Mouse (Mus musculus): ENCODE measurements around the gene Cog6. TPM values are rescaled to one million over a fixed set of nuclear protein-coding genes. Genes with fewer than 3 reads are reported as not detected.

The Cog6 gene
- total RNA-seq, 2 experiments from 2014 or later, result 18.5 to 46.9 TPM

GRCm38 (mm10) chr3:53036076-53036475 lies 19.0 kb upstream of the Cog6 start:
- ATAC-seq (replicated peaks; ENCODE audit: low FRiP score, low TSS enrichment, poor library complexity, severe bottlenecking), result no peak

- ATAC-seq (replicated peaks; ENCODE audit: low FRiP score, low TSS enrichment, poor library complexity, severe bottlenecking), result no peak
Measured at GRCm38 (mm10) chr3:53033448-53033847, 16.4 kb upstream of the Cog6 start.

GRCm38 (mm10) chr3:53032432-53032831 lies 15.4 kb upstream of the Cog6 start:
- no peak for ATAC-seq (replicated peaks; ENCODE audit: low FRiP score, low TSS enrichment, poor library complexity, severe bottlenecking)

GRCm38 (mm10) chr3:53031586-53031985 lies 14.5 kb upstream of the Cog6 start:
- no peak for ATAC-seq (replicated peaks; ENCODE audit: low FRiP score, low TSS enrichment, poor library complexity, severe bottlenecking)

- ATAC-seq (replicated peaks; ENCODE audit: low FRiP score, low TSS enrichment, poor library complexity, severe bottlenecking), result peak; percentile 83; the same call in 1 of the 2 replicates
Measured at GRCm38 (mm10) chr3:53029046-53029445, 12.0 kb upstream of the Cog6 start.

GRCm38 (mm10) chr3:53027333-53027732 lies 10.3 kb upstream of the Cog6 start:
- ATAC-seq (replicated peaks; ENCODE audit: low FRiP score, low TSS enrichment, poor library complexity, severe bottlenecking), result no peak

- ATAC-seq (replicated peaks; ENCODE audit: low FRiP score, low TSS enrichment, poor library complexity, severe bottlenecking), result no peak
Measured at GRCm38 (mm10) chr3:53007411-53007810, 9.6 kb downstream of the Cog6 start.

GRCm38 (mm10) chr3:53004406-53005114 lies 12.5 kb downstream of the Cog6 start:
- peak; percentile 78 for ATAC-seq (replicated peaks; ENCODE audit: low FRiP score, low TSS enrichment, poor library complexity, severe bottlenecking)

- ATAC-seq (replicated peaks; ENCODE audit: low FRiP score, low TSS enrichment, poor library complexity, severe bottlenecking), result no peak
Measured at GRCm38 (mm10) chr3:53002076-53002475, 15.0 kb downstream of the Cog6 start.

- no peak for ATAC-seq (replicated peaks; ENCODE audit: low FRiP score, low TSS enrichment, poor library complexity, severe bottlenecking)
Measured at GRCm38 (mm10) chr3:52999996-53000395, 17.0 kb downstream of the Cog6 start.

GRCm38 (mm10) chr3:52999016-52999744 lies 17.9 kb downstream of the Cog6 start:
- no peak for ATAC-seq (replicated peaks; ENCODE audit: low FRiP score, low TSS enrichment, poor library complexity, severe bottlenecking)

GRCm38 (mm10) chr3:52997381-52997780 lies 19.7 kb downstream of the Cog6 start:
- no peak for ATAC-seq (replicated peaks; ENCODE audit: low FRiP score, low TSS enrichment, poor library complexity, severe bottlenecking)

- ATAC-seq (replicated peaks; ENCODE audit: low FRiP score, low TSS enrichment, poor library complexity, severe bottlenecking), result no peak
Measured at GRCm38 (mm10) chr3:52996635-52997034, 20.4 kb downstream of the Cog6 start.

- ATAC-seq (replicated peaks; ENCODE audit: low FRiP score, low TSS enrichment, poor library complexity, severe bottlenecking), result no peak
Measured at GRCm38 (mm10) chr3:52994666-52995065, 22.4 kb downstream of the Cog6 start.

GRCm38 (mm10) chr3:52993296-52993695 lies 23.7 kb downstream of the Cog6 start:
- no peak for ATAC-seq (replicated peaks; ENCODE audit: low FRiP score, low TSS enrichment, poor library complexity, severe bottlenecking)

GRCm38 (mm10) chr3:52990041-52990737 lies 26.8 kb downstream of the Cog6 start:
- peak; percentile 59 for ATAC-seq (replicated peaks; ENCODE audit: low FRiP score, low TSS enrichment, poor library complexity, severe bottlenecking)

GRCm38 (mm10) chr3:52985508-52985941 lies 31.5 kb downstream of the Cog6 start:
- ATAC-seq (replicated peaks; ENCODE audit: low FRiP score, low TSS enrichment, poor library complexity, severe bottlenecking), result peak; percentile 93

GRCm38 (mm10) chr3:52983772-52984171 lies 33.3 kb downstream of the Cog6 start:
- no peak for ATAC-seq (replicated peaks; ENCODE audit: low FRiP score, low TSS enrichment, poor library complexity, severe bottlenecking)

- ATAC-seq (replicated peaks; ENCODE audit: low FRiP score, low TSS enrichment, poor library complexity, severe bottlenecking), result no peak
Measured at GRCm38 (mm10) chr3:52982993-52983392, 34.0 kb downstream of the Cog6 start.
